Mouse (Mus musculus) cerebellum, postnatal 4 days (tissue): ENCODE measurements at regions not wholly inside any gene's neighbourhood (a gene's known extent, or its start where the extent isn't known, plus 50 kb on each side); places are given as distances from the start of the nearest gene placed in this dataset.
A peak's percentile ranks its signal among the peaks of the same experiment; 100 is the strongest.

ENCODE experiments used
- DNase-seq, 2 experiments: peaks; one replicate each; pipeline ENCODE4 v3.0.0; 2022; ENCODE audit warnings: low spot score in 2 of 2, mixed read lengths in 1 of 2

- no peak for DNase-seq
Observed at GRCm38 (mm10) chr7:52399513-52399912, 384.0 kb upstream of the 1700015G11Rik start.

GRCm38 (mm10) chr7:52391793-52392192 is 376.3 kb upstream of the 1700015G11Rik start:
- peak in 1 of 2 experiments; percentile 56 for DNase-seq
